12 mouse cellular contexts compared by ENCODE assay signal in genomic region chr14:45796665-45797319, GRCm38 (mm10).
DNase-seq lines count a peak whose midpoint lies in the region; ATAC-seq and TF ChIP-seq lines count a peak whose summit lies in the region.
"Had no signal": no experiment of that assay in that cellular context is flagged by ENCODE, and none has a peak within 500 bp of the region (broad histone marks: within the 10 kb centered on the region; RNA-seq: fewer than 3 reads in every experiment).

No protein-coding gene starts in this region.

- no peak for TF ChIP-seq CTCF in left cerebral cortex, adult 2 months (IDR thresholded peaks at IDR 0.05)

- no peaks in the 10 kb centered on the region for H3K4me1 ChIP-seq in heart, embryonic 12.5 days (replicated peaks)
- no peaks in the 10 kb centered on the region for H3K4me1 ChIP-seq in midbrain, embryonic 13.5 days (replicated peaks)
- H3K4me1 ChIP-seq: limb, embryonic 13.5 days; midbrain, embryonic 15.5 days; stomach, embryonic 15.5 days had no signal

- no peak overlapping the region for H3K9ac ChIP-seq in heart, embryonic 12.5 days
- H3K9ac ChIP-seq in midbrain, embryonic 13.5 days (replicated peaks): no peak overlapping the region
- H3K9ac ChIP-seq: limb, embryonic 13.5 days; midbrain, embryonic 15.5 days; stomach, embryonic 15.5 days had no signal

- no peak overlapping the region for H3K4me2 ChIP-seq in heart, embryonic 12.5 days
- no peak overlapping the region for H3K4me2 ChIP-seq in midbrain, embryonic 13.5 days (replicated peaks)
- H3K4me2 ChIP-seq: limb, embryonic 13.5 days; midbrain, embryonic 15.5 days; stomach, embryonic 15.5 days had no signal

- ATAC-seq in heart, embryonic 12.5 days (ENCODE audit: insufficient number of reproducible peaks, low FRiP score): no peak
- no peak for ATAC-seq in midbrain, embryonic 13.5 days
- ATAC-seq: midbrain, embryonic 15.5 days had no signal

- peak; percentile 58 to 72 for DNase-seq in heart, adult 18-20 months
- DNase-seq in 3T3-L1 (ENCODE audit: low read depth, low spot score): peak; percentile 56
- peak; percentile 14 for DNase-seq in fat pad, adult 2 months (ENCODE audit: extremely low read depth, low read depth, low spot score)
- peak; percentile 43 to 48 for DNase-seq in kidney, postnatal 4 days
- no peak for DNase-seq in frontal cortex, postnatal 10 days (ENCODE audit: low spot score in 2 of 2)
- DNase-seq in left cerebral cortex, adult 2 months (ENCODE audit: extremely low spot score in 1 of 2, low spot score in 2 of 2): no peak

- no peak overlapping the region for H3K4me3 ChIP-seq in heart, embryonic 12.5 days
- no peak overlapping the region for H3K4me3 ChIP-seq in midbrain, embryonic 13.5 days (replicated peaks)
- no peak overlapping the region for H3K4me3 ChIP-seq in left cerebral cortex, adult 2 months
- H3K4me3 ChIP-seq: limb, embryonic 13.5 days; midbrain, embryonic 15.5 days; stomach, embryonic 15.5 days had no signal

- H3K27me3 ChIP-seq in heart, embryonic 12.5 days (replicated peaks): no peaks in the 10 kb centered on the region
- H3K27me3 ChIP-seq in midbrain, embryonic 13.5 days: no peaks in the 10 kb centered on the region
- H3K27me3 ChIP-seq: CH12.LX; limb, embryonic 13.5 days; midbrain, embryonic 15.5 days; stomach, embryonic 15.5 days had no signal

- H3K27ac ChIP-seq in heart, embryonic 12.5 days (ENCODE audit: poor library complexity, severe bottlenecking): no peak overlapping the region
- H3K27ac ChIP-seq in midbrain, embryonic 13.5 days: no peak overlapping the region
- no peak overlapping the region for H3K27ac ChIP-seq in left cerebral cortex, adult 2 months
- H3K27ac ChIP-seq: limb, embryonic 13.5 days; midbrain, embryonic 15.5 days; stomach, embryonic 15.5 days had no signal

- intact Hi-C loops in left cerebral cortex, adult 2 months (cut with DNase I): no loop called here

- peaks cover 4% of the 10 kb centered on the region for H3K9me3 ChIP-seq in heart, embryonic 12.5 days (replicated peaks)
- H3K9me3 ChIP-seq in midbrain, embryonic 13.5 days: no peaks in the 10 kb centered on the region
- H3K9me3 ChIP-seq: midbrain, embryonic 15.5 days; stomach, embryonic 15.5 days had no signal

- 0 out of 2 replicates have a peak, but pooled peaks cover 3% of the 10 kb centered on the region for H3K36me3 ChIP-seq in heart, embryonic 12.5 days
- H3K36me3 ChIP-seq in midbrain, embryonic 13.5 days: no peaks in the 10 kb centered on the region
- H3K36me3 ChIP-seq: limb, embryonic 13.5 days; midbrain, embryonic 15.5 days; stomach, embryonic 15.5 days had no signal

- whole genome bisulfite sequencing in heart, embryonic 12.5 days: 71% methylated on average over 10 of the region's 10 CpGs
- WGBS in midbrain, embryonic 13.5 days: 77% methylated on average over 10 of the region's 10 CpGs

Comparison
In these comparisons a context has a peak if more than half of its experiments do, and no peak if none do; other contexts are left out.
1. DNase-seq: peak in heart, adult 18-20 months (2 of 2), 3T3-L1 (single experiment), fat pad, adult 2 months (single experiment) and kidney, postnatal 4 days (2 of 2); none in frontal cortex, postnatal 10 days (0 of 2) and left cerebral cortex, adult 2 months (0 of 2).